Mouse (Mus musculus) erythroblast, embryonic 14.5 days (primary cell): ENCODE measurements around the gene Xrcc3.

Experiments used
- GATA1 ChIP-seq: IDR thresholded peaks from 2 replicates; pipeline ENCODE4 v1.6.1; 2012; ENCODE audit warnings: low read length, inconsistent platforms, mixed read lengths
- TAL1 ChIP-seq: IDR thresholded peaks from 3 replicates; pipeline ENCODE4 v1.6.1; 2012; ENCODE audit warnings: low read length, inconsistent platforms, mixed read lengths

DNA sequence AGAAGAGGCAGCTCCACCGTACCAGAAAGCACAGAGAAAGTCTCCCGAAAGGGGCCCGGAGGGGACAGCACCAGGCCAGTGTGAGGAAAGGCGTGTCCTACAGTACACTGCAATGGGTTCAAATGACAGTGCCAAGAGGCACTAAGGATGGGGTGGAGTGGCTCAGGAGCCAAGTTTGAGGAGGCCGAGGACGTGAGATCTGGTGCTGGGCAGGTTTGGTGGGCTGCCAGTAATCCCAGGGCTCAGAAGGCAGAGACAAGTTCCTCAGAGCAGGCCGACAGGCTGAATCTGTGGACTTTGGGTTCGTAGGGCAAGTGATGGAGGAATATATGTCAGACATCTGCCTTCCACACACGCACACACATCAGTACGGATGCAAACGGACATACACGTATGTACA lies 1.1 kb downstream of the Xrcc3 start:
- TF ChIP-seq TAL1 (no peak), GATA1 (no peak)
